Mouse (Mus musculus) embryonic facial prominence, embryonic 13.5 days (tissue): ENCODE results near the gene Plekhg2. TPM values are rescaled to one million over a fixed set of nuclear protein-coding genes. Genes with fewer than 3 reads are reported as not detected.
"Not testable (repeated sequence)": the region's sequence is repeated elsewhere in the genome, so short reads cannot be mapped to it uniquely, and the experiment has no call there.

ENCODE experiments used
- ATAC-seq: fragments of 200-750 bp; cut with Nextera tagmentation; 2 replicates; pipeline ENCODE4 v1.8.0; 2017; ENCODE audit warnings: low read depth; ENCODE audit not compliant: insufficient number of reproducible peaks, insufficient read depth, low FRiP score, low TSS enrichment
- H3K27ac ChIP-seq: fragments of 300-500 bp; sonication (generic); 2 replicates; pipeline ENCODE4 v1.5.1; 2015; ENCODE audit warnings: moderate library complexity, mild to moderate bottlenecking, inconsistent platforms
- H3K27me3 ChIP-seq: fragments of 300-500 bp; sonication (generic); 2 replicates; pipeline ENCODE4 v1.6.1; 2015; ENCODE audit warnings: mild to moderate bottlenecking, inconsistent platforms
- H3K36me3 ChIP-seq: fragments of 300-500 bp; sonication (generic); 2 replicates; pipeline ENCODE4 v1.6.1; 2015; ENCODE audit warnings: mild to moderate bottlenecking, inconsistent platforms
- H3K4me1 ChIP-seq: fragments of 300-500 bp; sonication (generic); 2 replicates; pipeline ENCODE4 v1.6.1; 2015; ENCODE audit warnings: inconsistent platforms
- H3K4me2 ChIP-seq: fragments of 300-500 bp; sonication (generic); 2 replicates; pipeline ENCODE4 v1.6.1; 2015; ENCODE audit warnings: moderate library complexity, mild to moderate bottlenecking, inconsistent platforms
- H3K4me3 ChIP-seq: fragments of 300-500 bp; sonication (generic); 2 replicates; pipeline ENCODE4 v1.5.1; 2015; ENCODE audit warnings: mild to moderate bottlenecking, inconsistent platforms
- H3K9ac ChIP-seq: fragments of 300-500 bp; sonication (generic); 2 replicates; pipeline ENCODE4 v1.6.1; 2015; ENCODE audit warnings: mild to moderate bottlenecking, inconsistent platforms
- H3K9me3 ChIP-seq: fragments of 300-500 bp; sonication (generic); 2 replicates; pipeline ENCODE4 v1.6.1; 2016; ENCODE audit warnings: inconsistent platforms
- WGBS: fragments of 180-500 bp; shearing (Covaris S2); methylation state at CpG from one replicate; pipeline ENCODE4 v1.1.7; 2015; ENCODE audit warnings: mixed read lengths; 5-methylcytosine and 5-hydroxymethylcytosine counted together
- polyA plus RNA-seq: library from polyadenylated mRNA; unstranded; fragments of >200 nt; fragmentation: Nextera tagmentation; extraction: Ambion mirVana; gene quantifications from 2 replicates; pipeline ENCODE4 v1.2.1, GENCODE M21; 2015

Gene Plekhg2
- polyA plus RNA-seq, 1 experiment from 2014 or later = 109 TPM

DNA sequence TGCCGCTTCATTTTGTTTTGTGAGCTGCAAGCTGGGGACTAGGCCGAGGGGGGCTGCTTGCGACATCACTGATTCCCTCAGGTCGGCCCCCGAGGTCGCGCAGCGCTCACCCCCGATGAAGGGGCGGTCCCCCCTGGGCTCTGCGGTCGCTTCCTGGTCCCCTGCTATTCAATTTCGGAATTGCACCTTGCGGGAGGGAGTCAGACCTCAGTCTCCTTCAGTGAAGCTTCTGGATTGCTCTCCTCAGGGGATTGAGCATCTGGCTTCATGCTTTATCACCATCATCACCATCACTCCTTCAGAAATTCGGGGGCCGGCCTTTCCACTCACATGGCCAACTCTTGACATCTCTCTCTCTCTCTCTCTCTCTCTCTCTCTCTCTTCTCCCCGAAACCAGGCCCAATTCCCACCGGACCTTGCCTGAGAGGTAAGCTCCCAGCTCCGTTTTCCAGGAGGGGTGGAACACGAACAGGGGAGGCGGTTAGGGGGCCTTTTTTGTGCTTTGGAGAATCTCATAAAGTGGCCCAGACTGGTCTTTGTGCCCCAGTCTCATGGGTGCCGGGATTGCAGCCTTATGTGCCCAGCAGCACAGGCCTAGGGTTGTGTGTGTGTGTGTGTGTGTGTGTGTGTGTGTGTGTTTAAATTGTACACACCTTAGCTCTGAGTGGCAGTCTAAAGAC lies 21.0 kb upstream of the Plekhg2 start:
- Histone ChIP-seq H3K9ac (peak overlapping the region; percentile 92), H3K27me3 (no peaks in the 10 kb centered on the region), H3K27ac (peak overlapping the region; percentile 81), H3K4me1 (peaks cover 17% of the 10 kb centered on the region), H3K4me2 (peak overlapping the region; percentile 96), H3K36me3 (peaks cover 54% of the 10 kb centered on the region), H3K4me3 (peak overlapping the region; percentile 94), H3K9me3 (no peaks in the 10 kb centered on the region)
- 6% methylated on average over 22 of the region's 22 CpGs for WGBS
- ATAC-seq = peak; percentile 12; the same call in 1 of the 2 replicates

DNA sequence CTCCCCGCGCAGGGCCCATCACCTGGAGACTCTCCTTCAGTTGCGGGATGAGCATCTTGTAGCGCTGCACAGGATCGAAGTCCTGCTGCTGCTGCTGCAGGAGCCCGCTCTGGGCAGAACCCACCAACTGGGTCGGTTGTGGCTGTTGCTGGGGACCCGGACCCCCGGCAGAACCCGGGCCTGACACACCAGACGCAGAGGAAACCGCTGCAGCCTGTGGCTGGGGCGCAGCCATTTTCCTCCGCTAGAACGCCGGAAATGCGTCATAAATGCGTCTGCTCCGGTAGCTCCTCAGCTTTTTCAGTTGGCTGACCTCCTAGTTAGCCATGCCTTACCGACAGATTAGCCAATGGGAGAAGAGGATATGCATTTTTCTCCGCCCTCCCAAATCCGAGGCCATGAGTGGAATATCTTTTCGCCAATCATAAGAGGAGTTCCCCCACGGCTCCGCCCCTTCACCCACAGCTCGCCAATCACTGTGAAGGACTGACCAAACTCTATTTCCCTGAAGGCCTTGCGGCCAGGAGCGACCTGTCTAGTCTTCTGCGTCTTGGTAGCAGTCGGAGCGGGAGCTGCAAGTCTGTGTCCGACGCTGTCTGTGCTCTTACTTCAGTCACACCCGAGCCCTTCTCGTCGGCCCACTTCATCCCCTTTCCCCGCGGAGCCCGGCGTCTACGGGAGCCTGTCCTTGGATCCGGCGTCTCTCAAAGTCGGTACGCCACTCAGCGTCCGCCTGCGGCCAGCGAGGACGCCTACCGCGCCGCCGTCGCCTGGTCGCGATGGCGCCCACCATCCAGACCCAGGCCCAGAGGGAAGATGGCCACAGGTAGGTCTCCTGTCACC lies 20.3 kb upstream of the Plekhg2 start, which contains the start of the genes Med29 and Paf1:
TSS of gene Med29 (minus strand) at position 280 of the 843 bp plus-strand sequence.
TSS of gene Paf1 (plus strand) at position 523 of the 843 bp plus-strand sequence.
- Histone ChIP-seq H3K9ac (peak within 1 kb of the TSS; percentile 92), H3K4me3 (peak within 1 kb of the TSS; percentile 94), H3K4me2 (peak within 1 kb of the TSS; percentile 96), H3K27me3 (no peaks in the 10 kb centered on the region), H3K9me3 (no peaks in the 10 kb centered on the region), H3K4me1 (peaks cover 17% of the 10 kb centered on the region), H3K27ac (peak within 1 kb of the TSS; percentile 81), H3K36me3 (peaks cover 54% of the 10 kb centered on the region)
- ATAC-seq = peak; percentile 93
- WGBS = under 1% methylated on average over 58 of the region's 58 CpGs

DNA sequence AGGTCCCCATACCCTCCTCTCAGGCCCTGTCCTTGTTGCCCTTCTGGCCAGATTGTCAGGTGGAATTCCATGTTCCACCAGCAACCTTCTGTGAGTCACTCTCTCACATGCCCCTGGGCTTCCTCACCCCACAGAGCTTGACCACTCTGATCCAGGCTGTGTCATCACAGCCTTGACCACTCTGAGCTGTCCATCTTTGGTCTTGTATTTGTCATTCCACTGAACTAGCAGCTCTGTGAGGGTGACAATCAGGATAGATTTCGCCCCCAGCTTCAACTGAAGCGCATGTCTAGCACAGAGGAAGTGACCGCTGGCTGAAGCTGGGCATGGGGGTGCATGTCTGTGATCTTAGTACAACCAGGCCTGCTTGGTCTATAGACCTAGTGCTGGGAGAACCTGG lies 17.9 kb upstream of the Plekhg2 start:
- Histone ChIP-seq H3K9me3 (no peaks in the 10 kb centered on the region), H3K36me3 (peaks cover 47% of the 10 kb centered on the region), H3K4me2 (no peak overlapping the region), H3K9ac (no peak overlapping the region), H3K4me3 (no peak overlapping the region), H3K4me1 (peaks cover 17% of the 10 kb centered on the region), H3K27ac (no peak overlapping the region), H3K27me3 (no peaks in the 10 kb centered on the region)
- ATAC-seq = no peak
- 93% methylated on average over 3 of the region's 3 CpGs for WGBS

DNA sequence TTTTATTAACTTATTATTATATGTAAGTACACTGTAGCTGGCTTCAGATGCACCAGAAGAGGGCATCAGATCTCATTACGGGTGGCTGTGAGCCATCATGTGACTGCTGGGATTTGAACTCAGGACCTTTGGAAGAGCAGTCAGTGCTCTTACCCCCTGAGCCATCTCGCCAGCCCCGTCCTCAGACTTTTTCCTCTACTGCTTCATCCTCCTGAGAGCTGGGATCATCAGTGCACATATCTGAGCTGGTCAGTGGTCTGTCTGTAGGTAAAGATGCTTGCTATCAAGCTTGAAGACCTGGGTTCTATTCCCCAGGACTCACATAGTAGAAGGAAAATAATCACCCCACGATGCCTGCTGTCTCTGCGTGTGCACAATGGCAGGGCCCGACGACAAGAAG lies 15.0 kb upstream of the Plekhg2 start:
- not testable (repeated sequence) for H3K4me2 ChIP-seq, H3K27me3 ChIP-seq, H3K9ac ChIP-seq, H3K4me3 ChIP-seq, H3K9me3 ChIP-seq, H3K27ac ChIP-seq, ATAC-seq
- 89% methylated on average over 7 of the region's 7 CpGs for WGBS
- H3K36me3 ChIP-seq = peaks cover 48% of the 10 kb centered on the region
- H3K4me1 ChIP-seq = peaks cover 20% of the 10 kb centered on the region

DNA sequence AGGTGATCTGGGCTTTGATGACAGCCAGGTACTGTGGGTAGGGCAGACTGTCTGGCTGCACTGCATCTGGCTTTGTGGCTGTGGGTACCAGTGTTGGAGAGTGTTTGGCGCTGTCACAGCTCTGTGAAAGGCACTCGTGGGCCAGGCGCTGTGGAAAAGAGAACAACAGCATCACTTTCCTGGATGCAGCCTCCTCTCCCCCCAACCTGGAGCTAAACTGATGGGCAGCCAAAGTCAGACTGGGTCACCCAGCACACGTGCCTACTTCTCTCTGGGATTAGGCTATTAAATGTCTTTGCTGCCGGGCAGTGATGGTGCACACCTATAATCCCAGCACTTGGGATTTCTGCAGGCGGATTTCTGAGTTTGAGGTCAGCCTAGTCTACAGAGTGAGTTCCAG lies 14.5 kb upstream of the Plekhg2 start:
- Histone ChIP-seq H3K36me3 (peaks cover 48% of the 10 kb centered on the region), H3K4me1 (peaks cover 22% of the 10 kb centered on the region)
- WGBS = 76% methylated on average over 6 of the region's 6 CpGs
- not testable (repeated sequence) for H3K4me2 ChIP-seq, H3K9me3 ChIP-seq, ATAC-seq, H3K27me3 ChIP-seq, H3K9ac ChIP-seq, H3K27ac ChIP-seq, H3K4me3 ChIP-seq

DNA sequence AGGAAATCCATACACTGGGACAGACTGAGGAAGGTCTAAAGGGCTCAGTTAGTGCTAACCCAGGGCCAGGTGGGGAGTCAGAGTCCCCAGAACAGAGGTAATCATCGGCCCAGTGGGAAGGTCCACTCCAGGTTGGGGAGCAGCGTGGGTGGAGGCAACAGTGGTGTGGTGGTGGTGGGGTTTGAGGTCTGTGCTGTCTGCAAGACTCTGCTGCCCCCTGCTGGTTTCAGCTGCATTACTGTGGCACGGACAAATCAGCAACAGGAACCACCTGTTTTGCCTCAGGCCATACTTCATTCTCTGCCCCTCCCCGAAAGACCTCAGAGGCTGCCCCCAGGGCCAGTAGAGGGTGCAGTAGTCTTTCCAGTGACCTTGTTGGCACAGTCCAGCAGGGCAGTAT lies 14.1 kb upstream of the Plekhg2 start:
- Histone ChIP-seq H3K36me3 (peaks cover 48% of the 10 kb centered on the region), H3K27me3 (no peaks in the 10 kb centered on the region), H3K4me2 (no peak overlapping the region), H3K9ac (no peak overlapping the region), H3K4me3 (no peak overlapping the region), H3K9me3 (no peaks in the 10 kb centered on the region), H3K27ac (no peak overlapping the region), H3K4me1 (peaks cover 22% of the 10 kb centered on the region)
- 3% methylated on average over 4 of the region's 4 CpGs for WGBS
- peak; percentile 23 for ATAC-seq

DNA sequence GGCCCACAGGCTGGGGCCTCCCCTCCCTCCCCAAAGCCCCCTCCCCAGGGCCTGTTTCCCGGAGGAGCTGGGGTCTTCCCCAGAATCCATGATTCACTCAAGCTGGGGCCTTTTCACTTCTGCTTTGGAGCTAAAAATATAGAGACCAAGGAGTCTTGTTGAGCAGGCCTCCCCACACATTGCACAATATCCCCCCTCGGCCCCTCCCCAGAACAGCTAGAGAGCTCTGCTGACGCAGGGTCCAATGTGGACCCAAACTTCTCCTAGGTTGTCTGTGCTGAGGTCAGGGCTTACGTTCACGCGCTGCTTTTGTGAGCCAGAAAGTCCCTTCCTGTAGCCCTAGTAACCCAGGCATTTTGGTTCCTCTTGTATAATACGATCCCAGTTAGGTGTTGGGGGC lies 13.6 kb upstream of the Plekhg2 start:
- Histone ChIP-seq H3K4me2 (no peak overlapping the region), H3K9ac (no peak overlapping the region), H3K27me3 (no peaks in the 10 kb centered on the region), H3K9me3 (no peaks in the 10 kb centered on the region), H3K4me3 (no peak overlapping the region), H3K36me3 (peaks cover 48% of the 10 kb centered on the region), H3K27ac (0 out of 2 replicates have a peak overlapping the region, but pooled peaks have one; percentile 23), H3K4me1 (peaks cover 23% of the 10 kb centered on the region)
- no peak for ATAC-seq
- 83% methylated on average over 7 of the region's 7 CpGs for WGBS

DNA sequence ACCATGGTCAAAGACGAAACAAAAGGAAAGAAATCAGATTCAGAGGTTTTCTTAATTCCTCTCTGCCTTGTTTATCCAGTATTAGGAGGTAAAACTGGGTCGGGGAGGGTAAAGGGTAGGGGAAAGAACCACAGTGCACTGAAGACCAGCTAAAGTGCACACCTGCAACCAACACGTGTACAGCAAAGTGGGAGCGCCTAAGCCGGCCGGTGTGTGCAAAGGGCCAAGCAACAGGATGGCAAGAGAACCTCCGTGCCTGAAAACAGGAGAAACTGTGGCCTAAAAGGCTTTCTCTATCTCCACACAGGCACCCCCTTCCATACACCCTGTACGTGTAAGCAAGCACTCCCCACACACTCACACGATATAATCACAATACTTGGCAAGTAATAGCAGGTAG lies 12.8 kb upstream of the Plekhg2 start:
- H3K9ac ChIP-seq = no peak overlapping the region
- H3K4me1 ChIP-seq = peaks cover 31% of the 10 kb centered on the region
- peaks cover 40% of the 10 kb centered on the region for H3K36me3 ChIP-seq
- H3K27ac ChIP-seq = no peak overlapping the region
- no peaks in the 10 kb centered on the region for H3K9me3 ChIP-seq
- H3K4me3 ChIP-seq = no peak overlapping the region
- no peak for ATAC-seq
- 90% methylated on average over 9 of the region's 9 CpGs for WGBS
- no peak overlapping the region for H3K4me2 ChIP-seq
- no peaks in the 10 kb centered on the region for H3K27me3 ChIP-seq

DNA sequence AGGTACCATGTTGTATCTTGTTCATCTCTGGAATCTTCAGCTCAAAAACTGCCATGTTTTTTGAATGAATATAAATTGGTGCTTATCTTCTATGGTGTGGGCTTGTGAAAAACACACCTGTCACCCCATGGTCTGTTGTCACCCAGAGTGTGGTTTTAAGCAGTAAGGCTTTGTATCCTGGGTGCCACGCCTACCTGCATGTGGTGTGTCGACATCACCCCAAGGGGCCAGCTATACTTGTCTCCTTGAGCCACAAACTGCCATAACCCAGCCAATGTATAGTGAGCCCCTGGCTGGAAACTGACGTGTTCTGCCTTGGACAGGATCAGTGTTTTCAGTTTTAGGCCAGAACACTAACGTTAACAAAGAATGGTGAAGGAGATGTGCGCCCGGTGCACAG lies 11.8 kb upstream of the Plekhg2 start:
- no peak overlapping the region for H3K9ac ChIP-seq
- WGBS = 80% methylated on average over 6 of the region's 6 CpGs

DNA sequence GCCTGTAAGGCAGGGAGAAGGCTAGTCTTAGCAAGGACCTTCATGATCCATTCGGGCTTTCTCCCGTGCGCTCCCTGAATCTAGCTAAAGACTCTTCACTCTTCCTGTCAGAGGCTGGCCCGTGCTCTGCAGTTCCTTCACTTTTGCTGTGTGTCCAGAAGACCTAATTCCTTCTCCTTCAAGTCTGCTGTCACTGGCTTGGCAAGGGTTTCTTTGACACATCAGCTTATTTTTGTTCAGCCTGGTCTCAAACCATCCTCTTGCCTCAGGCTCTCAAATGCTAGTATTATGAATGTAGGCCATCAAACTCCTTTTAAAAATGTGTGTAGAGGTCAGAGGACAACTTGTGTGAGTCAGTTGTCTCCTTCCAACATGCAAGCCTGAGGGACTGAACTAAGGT lies 11.2 kb upstream of the Plekhg2 start:
- Histone ChIP-seq H3K4me3 (no peak overlapping the region), H3K4me2 (0 out of 2 replicates have a peak overlapping the region, but pooled peaks have one; percentile 11), H3K9me3 (no peaks in the 10 kb centered on the region), H3K27ac (0 out of 2 replicates have a peak overlapping the region, but pooled peaks have one; percentile 98), H3K9ac (0 out of 2 replicates have a peak overlapping the region, but pooled peaks have one; percentile 6), H3K4me1 (peaks cover 39% of the 10 kb centered on the region), H3K36me3 (peaks cover 25% of the 10 kb centered on the region), H3K27me3 (no peaks in the 10 kb centered on the region)
- no peak for ATAC-seq
- WGBS = 82% methylated on average over 4 of the region's 4 CpGs

More for the DNA sequence above, 11.8 kb upstream of the Plekhg2 start:
- Histone ChIP-seq H3K36me3 (peaks cover 30% of the 10 kb centered on the region), H3K4me2 (no peak overlapping the region), H3K9me3 (no peaks in the 10 kb centered on the region), H3K27me3 (no peaks in the 10 kb centered on the region), H3K4me1 (peaks cover 37% of the 10 kb centered on the region), H3K4me3 (no peak overlapping the region), H3K27ac (no peak overlapping the region)
- ATAC-seq = no peak

DNA sequence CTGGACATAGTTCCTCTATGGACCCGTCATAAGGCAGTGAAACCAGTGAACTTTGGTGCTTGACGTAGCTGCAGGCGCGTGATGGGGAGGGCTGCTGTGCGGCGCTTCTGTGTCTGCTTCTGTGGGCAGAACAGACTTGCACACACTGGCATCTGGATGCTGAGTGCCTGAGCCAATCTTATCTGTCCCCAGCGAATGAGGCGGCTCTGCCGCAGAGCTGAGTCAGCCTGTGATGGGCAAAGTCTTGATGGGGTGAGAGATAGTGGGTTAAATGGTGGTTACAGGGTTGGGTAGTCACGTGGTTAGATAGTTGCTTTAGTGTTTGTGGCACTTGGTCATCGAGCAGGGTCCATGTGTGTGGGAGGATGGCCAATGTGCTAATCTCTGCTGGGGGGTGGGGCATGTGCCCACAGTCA lies 10.6 kb upstream of the Plekhg2 start:
- WGBS = 58% methylated on average over 11 of the region's 11 CpGs
- Histone ChIP-seq H3K27me3 (no peaks in the 10 kb centered on the region), H3K4me3 (peak overlapping the region; percentile 40; the same call in 1 of the 2 replicates), H3K9me3 (no peaks in the 10 kb centered on the region), H3K36me3 (peaks cover 21% of the 10 kb centered on the region), H3K4me2 (peak overlapping the region; percentile 75), H3K9ac (0 out of 2 replicates have a peak overlapping the region, but pooled peaks have one; percentile 6), H3K4me1 (peaks cover 46% of the 10 kb centered on the region), H3K27ac (peak overlapping the region; percentile 98)
- no peak for ATAC-seq
